Mouse (Mus musculus): ENCODE measurements at regions not wholly inside any gene's neighbourhood (a gene's known extent, or its start where the extent isn't known, plus 50 kb on each side); places are given as distances from the start of the nearest gene placed in this dataset.

DNA sequence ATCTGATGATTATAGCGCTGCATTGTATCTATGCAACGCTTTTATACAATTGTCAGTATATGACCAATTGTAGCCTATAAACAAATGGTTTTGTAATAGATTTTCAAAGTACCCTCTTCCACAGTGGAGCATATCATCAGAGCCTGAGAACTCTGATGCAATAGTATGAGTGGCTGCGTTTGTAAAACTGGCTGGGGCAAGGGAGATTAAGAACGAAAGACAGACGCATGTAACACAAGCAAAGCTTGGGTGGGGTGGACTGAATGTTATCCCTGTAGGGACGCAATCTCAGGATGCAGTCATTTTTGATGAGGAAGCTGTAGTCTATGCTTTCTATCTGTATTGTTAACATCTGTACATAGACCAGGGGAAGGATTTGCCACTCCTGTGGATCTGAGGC, 246.9 kb upstream of the Fggy start:
- no peak for ATAC-seq (ENCODE audit: low TSS enrichment)

DNA sequence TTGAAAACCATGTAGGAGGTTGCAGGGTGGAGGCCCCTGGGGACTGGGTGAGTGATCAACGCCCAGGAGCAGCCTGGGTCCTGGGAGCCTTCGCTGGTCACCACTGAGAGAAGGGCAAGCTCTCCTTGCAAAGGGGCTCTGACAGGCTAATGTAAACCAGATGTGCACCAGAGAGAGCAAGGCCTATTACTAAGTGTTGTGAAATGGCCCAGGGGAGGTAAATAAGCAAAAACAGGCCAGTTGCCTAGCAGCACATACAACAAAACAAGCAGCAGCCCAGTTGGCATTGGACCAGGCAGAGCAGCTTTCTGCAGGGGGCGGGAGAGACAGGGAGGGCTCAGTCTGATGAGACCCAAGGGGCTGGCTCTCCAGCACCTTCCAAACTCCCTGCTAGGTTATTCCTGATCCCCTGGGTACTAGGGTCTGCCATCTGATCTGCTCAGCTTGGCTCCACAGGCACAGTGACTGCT, 239.5 kb upstream of the Fggy start:
- no peak for ATAC-seq (ENCODE audit: low TSS enrichment)

DNA sequence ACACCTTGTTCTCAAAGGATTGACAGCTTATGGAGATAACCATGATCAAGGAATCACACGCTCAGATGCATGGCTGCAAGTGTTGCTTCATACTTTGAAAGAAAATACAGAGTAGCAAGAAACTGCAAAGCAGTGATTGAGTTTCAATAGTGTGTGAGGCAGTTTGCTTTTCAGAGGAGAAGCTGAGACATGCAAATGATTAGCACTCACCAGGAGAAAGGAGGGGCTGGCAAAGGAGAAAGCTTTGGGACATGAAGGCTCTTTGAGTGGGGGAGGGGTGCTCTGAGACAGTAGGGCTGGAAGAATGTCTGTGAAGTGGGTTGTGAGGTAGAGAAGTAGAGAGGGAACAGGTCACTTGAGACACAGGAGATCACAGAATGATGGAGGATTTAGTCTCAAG, 238.7 kb upstream of the Fggy start:
- ATAC-seq (ENCODE audit: low TSS enrichment), result no peak

DNA sequence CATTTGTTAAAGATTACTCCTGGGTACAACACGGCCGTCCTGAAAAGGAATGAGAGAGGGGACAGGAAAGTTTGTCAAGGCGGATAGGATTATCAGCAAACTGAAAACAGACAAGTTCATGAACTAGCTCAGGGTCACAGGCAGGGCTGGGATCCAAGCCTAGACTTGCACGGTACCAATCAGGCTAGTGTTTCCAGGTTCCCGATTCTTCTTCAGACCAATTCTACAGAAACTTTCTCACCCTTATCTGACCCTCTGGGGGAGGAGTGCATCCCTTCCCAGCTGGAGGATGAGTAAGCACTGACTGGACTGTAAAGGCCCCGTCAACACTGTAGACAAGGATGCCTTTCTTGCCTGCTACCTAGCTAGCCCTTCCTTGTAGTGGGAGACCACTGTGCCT, 238.3 kb upstream of the Fggy start:
- no peak for ATAC-seq (ENCODE audit: low TSS enrichment)

DNA sequence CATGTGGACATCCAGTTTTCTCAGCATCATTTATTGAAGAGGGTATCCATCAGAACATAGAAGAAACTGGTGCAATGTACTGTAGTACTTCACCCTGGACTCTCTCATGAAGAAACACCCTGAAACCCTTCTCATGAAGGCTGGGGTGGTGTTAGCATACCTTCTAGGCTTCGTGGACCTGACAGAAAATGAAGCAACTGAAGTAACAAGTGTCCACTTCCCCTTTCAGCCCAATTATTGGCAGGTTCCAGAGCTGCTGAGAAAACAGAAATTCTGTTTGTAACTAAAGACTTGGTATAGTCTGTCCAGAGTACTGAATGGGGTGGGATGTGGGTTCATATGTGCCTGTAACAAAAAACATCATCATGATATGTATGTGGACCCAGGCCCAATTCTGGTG, 231.4 kb upstream of the Fggy start:
- ATAC-seq (ENCODE audit: low TSS enrichment), result no peak

DNA sequence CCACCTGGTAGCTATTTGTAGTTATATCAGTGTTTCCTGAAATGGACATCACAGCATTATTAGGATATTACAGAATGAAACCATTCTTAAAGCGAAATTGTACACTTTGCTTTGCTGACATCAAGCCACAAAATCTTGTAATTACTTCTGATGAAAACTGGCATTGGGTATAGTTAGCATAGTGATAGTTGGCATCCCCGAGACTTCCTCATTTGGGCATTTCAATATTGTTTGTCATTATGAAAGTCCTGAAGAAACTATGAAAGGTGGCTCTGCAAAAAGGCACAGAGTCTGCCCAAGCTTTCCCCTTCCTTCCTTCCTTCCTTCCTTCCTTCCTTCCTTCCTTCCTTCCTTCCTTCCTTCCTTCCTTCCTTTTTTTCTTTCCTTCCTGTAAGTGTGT, 217.5 kb upstream of the Fggy start:
- ATAC-seq (ENCODE audit: low TSS enrichment), result no peak

DNA sequence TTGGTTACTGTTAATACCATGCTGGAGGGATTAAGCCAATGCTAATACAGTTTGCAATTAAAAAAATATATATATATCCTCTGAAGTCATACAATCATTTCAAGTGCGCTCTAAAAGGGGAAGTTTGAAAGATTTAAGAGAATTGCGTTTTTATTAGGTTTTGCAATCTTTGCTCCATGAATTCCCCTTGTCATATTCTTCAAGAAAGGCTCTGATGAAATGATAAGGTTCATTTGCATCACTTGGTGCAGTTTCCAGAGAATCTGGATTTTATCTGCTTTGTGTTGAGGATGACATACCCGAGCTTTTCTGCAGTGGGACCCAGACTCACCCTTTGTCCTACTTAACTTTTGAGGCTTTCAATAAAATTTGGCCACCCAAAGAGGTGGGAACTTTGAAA, 216.4 kb upstream of the Fggy start:
- ATAC-seq (ENCODE audit: low TSS enrichment), result no peak

DNA sequence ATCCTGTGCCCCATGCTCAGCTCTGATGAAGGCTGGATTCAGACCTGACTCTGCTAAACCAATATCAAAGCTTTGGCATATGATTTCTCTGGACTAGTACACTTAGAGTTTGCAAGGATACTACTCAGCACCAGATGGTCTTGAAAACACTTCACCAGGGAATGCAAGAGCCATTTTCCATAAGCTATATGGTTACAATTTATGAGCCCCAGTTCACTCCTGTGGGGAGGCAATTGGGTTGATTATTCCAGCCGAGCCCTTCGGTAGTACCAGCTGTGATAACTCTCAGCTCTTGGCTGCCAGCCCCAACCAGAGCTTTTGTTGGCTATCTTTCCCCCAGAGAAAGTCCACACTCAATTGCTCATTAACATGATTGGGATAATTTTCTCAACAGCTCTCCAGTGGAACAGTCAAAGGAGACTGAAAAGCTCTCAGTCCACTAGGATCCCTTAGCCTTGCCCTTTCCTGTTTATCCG, 210.5 kb upstream of the Fggy start:
- peak; percentile 67 for ATAC-seq (ENCODE audit: low TSS enrichment)

DNA sequence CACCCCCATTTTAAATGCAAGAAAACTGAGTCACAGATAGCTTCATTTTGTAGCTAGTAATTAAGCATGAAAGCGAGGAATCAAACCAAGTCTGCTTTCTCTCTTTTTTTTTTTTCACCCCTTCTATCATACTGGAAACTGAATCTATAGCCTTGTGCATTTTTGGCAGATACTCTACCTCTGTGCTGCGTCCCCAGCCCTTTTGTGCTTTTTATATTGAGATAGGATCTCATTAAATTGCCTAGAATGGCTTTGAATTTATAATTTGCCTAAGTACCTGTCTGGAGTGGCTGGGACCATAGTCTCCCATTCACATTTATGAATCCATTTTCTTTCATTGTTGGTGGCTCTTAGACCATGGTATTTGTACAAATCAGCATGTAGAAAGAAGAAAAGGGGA, 209.9 kb upstream of the Fggy start:
- no peak for ATAC-seq (ENCODE audit: low TSS enrichment)

DNA sequence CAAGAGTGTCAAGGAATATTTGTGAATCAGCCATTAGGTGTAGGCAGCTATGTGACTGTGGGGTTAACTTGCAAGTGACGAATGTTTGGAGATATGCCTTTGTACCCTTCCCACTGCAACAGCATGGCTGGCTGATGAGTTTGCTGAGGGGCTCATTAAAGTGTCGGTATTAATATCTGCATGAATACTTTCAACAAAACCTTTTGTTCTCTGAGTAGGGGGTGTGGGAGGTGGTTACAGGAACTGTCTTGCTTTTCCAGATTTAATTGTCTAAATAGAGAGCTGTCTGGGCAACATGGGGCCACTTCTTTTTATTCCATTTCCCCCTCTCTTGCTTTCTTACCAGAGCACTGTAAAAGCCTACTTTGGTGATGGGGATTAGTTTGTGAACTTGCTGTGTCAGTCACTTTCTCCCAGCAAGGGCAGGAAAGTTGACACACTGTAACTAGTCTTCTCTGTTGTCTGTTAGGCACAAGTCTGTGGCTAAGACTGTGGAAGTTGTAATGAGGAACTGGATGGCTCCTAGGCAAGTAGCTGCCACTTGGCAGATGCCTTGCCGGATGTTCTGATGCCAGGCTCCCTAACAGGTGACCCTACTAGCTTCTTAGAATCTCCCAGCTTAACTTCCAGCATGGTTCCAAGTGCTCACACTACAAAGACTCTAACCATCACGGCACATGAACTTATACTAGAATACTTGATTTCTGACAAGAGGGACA, 208.7 kb upstream of the Fggy start:
- no peak for ATAC-seq (ENCODE audit: low TSS enrichment)

DNA sequence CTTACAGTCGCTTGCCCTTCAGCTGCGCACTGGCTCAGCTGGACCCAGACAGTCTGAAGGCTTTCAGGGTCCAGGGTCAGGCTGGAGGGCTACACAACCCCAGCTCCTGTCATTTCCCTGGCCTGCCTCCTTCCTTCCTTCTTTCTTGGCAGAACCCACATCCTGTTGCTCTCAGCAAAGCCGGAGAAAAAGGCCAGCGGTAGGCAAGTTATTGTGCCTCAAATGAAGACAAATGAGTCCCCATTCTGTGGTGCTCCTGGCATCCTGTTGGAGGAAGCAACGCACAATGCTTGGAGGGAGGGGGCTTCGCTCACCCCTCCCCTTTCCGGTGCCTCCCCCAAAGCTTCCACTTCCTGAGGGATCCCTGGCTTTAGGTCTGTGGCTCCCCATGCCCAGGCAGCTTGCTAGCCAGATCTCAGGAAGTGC, 203.4 kb upstream of the Fggy start:
- peak; percentile 57 for ATAC-seq (ENCODE audit: low TSS enrichment)

DNA sequence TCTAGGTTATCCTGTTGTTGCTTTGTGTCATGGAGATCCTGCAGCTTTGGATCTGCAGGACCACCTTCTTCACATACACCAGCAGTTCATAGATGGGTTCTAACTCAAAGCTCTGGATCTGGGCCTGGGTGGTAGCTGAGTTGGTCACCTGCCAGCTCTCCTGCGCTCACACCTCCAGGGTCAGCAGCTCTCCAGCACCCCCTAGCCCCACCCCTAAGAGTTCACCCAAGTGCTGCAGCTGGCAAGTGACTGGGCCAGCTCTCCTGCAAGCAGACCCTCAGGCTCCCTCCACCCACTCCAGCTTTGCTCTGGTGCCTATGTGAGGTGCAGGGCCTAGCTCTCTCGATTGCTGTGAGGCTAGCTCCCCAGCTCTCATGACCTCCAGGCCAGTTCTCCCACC, 198.6 kb upstream of the Fggy start:
- no peak for ATAC-seq (ENCODE audit: low TSS enrichment)

DNA sequence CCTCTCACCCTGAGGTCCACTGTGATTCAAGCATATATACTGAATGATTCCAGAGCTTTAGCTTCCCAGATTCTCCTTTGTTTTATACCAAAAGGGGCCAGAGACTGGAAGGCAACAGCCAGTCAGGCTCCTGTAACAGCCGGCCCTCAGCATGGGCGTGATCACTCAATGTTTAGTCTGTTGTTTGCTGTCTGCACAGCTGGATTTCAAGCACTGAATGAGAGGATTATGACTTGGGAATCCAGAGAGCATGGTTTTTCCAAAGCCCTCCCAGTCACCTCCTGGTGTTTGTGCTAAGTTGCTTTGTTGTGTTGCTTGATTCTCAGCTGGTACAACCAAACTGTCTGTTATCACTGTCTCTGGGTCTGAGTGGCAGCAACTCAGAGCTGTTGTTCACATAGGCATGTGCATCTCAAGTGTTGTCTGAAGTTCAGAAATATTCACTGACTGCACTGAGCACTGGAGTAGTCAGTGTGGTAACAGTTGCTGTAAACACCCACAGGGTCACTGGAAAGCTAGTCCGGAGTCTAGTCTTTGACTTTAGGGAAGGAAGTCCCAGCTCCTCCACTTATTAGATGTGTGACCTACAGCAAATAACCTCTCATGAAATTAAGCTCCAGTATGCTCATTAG, 196.9 kb upstream of the Fggy start:
- no peak for ATAC-seq (ENCODE audit: low TSS enrichment)

DNA sequence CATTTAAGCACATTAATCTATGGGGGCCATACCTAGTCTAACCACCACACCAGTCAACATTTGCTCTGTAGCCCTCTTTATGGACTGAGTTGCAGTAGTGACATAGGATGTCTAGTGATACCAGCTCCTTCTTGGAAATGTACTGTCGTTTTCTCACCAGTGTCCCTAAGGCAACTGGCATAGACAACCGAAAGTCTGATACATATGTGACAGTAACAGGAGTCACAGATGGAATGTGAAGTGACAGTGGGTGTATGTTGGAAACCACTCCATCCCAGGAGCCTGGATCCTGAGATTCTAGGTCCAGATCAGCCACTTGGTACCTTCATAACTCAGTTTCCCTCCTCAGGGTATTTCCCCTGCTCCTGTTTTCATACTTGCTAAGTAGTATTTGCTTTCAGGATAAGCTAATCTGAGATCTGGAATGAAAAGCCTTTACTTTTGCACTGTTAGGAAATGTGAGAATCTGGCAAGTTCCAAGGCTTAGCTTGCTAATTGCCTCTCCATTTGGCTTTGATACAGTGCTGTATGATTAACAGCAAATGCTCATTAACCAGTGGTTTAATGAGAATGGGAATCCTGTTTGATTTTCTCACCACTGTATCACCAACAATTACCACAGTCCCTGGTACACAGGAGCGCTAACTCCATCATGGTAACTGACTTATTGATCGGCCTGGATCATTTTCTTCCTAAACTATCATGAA, 192.8 kb upstream of the Fggy start:
- no peak for ATAC-seq (ENCODE audit: low TSS enrichment)

DNA sequence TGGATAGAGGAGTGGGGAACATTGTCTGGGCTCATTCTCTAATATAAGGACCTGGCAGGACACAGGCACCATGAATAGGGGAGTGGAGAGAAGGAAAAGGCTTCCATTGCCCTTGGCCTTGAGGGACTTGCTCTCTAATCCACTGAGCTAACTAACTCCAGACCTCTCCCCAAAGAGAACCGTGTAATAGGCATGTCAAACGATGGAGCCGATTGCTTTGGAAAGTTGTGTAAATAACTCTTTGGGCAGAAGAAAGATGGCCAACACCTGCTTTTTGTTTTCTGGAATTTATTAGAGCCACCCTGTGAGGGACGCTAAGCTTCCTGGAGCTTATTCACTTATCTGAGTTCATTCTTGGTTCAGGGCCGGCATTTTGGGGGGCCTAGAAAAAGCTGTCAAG, 180.9 kb upstream of the Fggy start:
- no peak for ATAC-seq (ENCODE audit: low TSS enrichment)

DNA sequence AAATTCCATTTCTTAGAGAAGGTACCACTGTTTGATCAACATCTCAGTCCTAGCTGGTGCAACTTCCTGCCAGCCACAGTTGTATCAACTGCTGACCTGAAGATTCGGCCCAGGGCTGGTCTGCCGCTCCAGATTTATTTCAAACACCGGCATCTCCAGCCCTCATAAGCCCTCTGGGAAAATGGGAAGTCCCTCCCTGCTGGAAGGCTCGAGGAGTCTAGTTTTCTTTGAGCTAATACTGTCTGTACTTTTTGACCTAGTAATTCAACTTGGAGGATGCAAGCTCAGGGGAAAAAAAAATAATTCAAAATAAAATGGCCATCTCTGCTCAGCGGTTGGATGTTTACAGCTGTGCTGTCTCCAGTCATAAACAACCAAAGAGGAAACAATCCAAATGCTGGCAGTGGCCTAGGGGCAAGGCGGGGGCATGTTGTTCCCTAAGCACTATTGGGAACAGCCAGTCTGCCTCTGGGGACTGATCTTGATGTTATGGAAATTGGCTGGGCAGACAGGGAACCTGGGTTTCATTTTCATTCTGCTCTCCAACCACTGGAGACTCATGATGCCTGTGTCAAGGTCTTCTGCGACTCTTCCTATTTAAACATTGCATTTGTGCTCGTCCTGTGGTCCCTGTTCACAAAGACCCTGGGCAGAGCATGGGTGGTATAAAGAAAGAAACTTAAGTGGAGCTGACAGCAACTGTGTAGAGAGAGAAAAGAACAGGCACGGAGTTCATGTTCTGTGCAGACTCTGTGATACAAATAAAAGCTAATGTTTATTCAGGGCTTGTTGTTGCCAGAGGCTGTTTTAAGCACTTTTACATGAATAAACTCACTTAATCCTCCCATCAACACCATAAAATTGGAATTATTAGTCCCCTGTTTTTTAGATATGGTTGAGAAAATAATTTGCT, 179.8 kb upstream of the Fggy start:
- no peak for ATAC-seq (ENCODE audit: low TSS enrichment)

DNA sequence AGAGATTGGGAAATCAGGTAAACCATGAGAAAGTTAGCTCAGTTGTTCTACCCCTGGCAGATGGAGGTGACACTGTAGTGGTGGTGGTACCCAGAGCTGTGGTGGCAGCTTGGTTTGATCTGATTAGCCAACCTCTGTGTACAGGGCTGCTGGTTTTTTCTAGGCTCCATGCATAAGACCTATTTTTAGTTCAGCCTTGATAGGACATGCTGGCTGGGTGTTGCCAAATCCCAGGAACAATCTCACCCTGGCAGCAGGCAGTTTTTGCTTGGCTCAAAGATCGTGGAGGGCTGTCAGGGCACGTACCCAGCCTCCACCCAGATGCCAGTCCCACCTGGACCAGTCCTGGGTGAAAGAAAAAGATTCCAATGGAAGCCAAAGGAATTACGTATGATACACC, 178.7 kb upstream of the Fggy start:
- peak; percentile 31; the same call in 1 of the 2 replicates for ATAC-seq (ENCODE audit: low TSS enrichment)

DNA sequence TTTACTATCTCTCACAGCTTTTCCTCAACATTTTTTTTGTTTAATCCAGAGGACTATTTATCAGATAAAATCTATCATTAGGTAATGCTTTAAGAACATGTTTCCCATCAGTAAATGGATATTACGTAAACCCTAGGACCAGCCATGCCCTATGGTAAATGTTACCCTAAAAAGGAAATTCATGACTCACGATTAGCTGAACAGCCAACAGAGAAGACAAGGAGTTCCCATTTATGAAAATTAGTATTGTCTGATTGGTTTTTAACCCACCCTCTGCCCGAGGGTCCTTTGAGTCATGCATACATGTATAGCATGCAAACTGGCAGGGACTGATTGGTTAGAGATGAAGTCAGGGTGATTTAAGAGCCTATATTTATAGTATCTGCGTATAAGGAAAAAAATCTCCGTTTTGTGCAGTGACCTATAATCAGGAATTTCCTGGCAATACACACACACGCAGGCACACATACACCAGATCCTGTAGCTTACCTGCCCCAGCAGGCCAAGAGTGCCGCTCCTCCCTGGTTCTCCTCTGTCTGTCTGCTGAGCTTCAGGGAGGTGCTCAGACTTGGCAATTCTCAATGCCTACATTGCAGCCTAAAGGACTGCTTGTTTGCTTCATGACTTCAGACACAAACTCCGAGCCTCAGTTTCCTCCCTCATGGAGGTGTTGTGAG, 174.0 kb upstream of the Fggy start:
- no peak for ATAC-seq (ENCODE audit: low TSS enrichment)

DNA sequence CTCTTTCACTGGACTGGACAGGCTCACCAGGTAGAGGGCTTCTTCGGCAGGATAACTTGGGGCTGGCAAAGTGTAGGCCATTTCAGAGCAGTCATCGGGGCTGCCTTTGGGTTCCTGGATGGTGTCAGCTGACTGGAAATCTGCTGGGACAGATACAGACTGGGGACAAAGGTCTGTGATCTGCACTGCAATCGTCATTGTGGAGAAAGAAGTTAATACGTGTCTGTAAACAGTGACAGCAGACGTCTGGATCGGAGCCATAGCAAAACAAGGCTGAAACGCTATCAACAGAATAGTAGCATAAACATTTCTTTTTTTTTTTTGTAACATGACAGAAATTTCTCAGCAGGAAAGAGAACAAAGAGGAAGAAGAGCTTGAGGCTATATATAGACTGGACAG, 171.8 kb upstream of the Fggy start:
- no peak for ATAC-seq (ENCODE audit: low TSS enrichment)

DNA sequence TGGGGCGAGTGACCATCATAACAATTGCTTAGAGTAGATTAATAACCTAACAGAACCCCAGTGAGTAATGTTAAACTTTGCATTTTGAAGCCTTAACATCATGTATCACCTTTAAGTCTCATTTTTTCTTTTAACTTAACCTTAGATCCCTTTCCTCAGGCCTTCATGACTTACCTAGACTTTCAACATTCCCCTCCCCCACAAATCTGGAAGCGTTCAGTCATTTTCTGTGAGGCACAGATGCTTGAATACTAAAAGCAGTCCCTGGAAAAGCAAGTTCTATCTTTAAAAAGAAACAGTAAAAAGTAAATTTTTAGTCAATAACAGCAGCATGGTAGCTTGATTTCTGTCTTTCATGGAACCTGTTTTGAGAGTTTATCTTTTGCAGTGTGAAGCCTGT, 171.3 kb upstream of the Fggy start:
- ATAC-seq (ENCODE audit: low TSS enrichment), result no peak

DNA sequence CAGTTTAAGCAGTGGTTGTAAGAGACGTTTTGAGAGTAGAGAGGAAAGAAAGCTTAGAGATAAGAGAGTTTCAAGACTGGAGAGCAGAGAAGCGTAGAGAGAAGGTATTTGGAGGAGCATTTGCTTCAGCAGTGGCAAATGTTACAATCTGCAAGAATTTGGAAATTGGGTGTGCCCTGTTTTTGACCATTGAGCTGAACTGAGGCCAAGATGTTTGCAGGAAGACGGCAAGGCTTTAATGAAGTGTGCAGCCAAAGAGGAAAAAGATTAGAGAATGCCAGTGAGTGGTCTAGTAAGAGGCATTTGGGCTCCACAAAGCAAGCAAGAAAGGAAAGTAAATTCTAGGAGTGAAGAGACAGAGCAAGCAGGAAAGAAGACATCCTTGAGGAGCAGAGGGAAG, 168.8 kb upstream of the Fggy start:
- ATAC-seq (ENCODE audit: low TSS enrichment), result no peak

All from frontal cortex, adult (tissue).